Mouse (Mus musculus): Measurements from ENCODE around the gene Abhd5. TPM values are rescaled to one million over a fixed set of nuclear protein-coding genes. Genes with fewer than 3 reads are reported as not detected.

Abhd5 gene
- polyA plus RNA-seq, 1 experiment from 2014 or later = 25.9 TPM

DNA sequence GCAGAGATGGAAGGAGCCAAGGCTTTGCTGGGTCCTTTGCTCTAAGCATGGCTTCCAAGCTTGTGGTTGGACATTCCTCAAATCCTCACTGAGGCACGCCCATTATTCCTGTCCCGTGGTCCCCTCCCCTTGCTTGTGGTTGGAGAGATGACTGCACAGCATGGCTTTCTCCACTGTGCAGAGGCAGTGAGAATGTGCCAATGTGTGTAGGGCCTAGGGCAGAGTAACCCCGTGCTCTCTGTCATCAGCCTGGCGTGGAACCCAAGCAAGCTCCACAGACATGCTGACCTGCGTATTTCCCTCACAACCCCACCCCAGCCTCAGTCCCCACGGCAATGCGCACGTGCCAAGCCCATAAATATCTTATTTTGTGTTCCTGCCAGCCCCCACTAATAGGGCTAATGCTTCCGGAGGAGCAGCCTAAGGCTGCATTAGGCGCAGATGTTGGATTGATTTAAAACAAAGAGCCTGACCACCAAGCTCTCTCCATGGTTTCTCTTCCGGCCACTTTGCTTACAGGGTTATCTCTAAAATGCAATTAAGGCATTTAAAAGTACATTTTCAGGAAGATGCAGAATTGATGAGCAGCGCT lies 77.7 kb downstream of the Abhd5 start:
- 82% methylated on average over 12 of the region's 12 CpGs for WGBS
- Histone ChIP-seq H3K4me1 (ENCODE audit: control insufficient read depth, insufficient read depth, low read length) (no peaks in the 10 kb centered on the region), H3K4me3 (ENCODE audit: low read depth, low read length) (no peak overlapping the region), H3K27me3 (ENCODE audit: control insufficient read depth, insufficient read depth, low read depth, low read length) (no peaks in the 10 kb centered on the region), H3K4me2 (ENCODE audit: low read length) (no peak overlapping the region), H3K9me3 (replicated peaks; ENCODE audit: control insufficient read depth, low read length, poor library complexity, severe bottlenecking) (no peaks in the 10 kb centered on the region), H3K36me3 (ENCODE audit: control insufficient read depth, insufficient read depth, low read length) (no peaks in the 10 kb centered on the region), H3K9ac (ENCODE audit: low read depth, low read length) (no peak overlapping the region), H3K27ac (ENCODE audit: low read length) (no peak overlapping the region)
- no peak for ATAC-seq

DNA sequence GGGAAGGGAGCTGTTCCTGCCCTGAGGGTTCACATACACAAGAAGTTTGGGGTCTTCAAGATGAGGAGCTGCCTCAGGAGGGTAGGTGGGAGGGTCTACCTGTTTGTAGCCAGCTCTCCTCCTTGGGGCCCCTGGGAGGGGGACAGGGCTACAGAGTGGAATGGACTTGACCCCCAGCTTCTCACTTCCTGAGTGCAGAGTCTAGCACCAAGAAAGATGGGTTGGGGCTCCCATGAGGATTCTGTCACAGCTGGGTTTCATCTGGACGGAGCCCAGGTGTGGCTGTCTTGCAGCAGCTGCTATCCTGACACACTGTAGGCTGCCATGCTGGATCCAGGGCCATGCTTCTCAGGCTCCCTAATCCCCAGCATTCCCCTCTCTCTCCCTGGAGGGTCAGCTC lies 78.3 kb downstream of the Abhd5 start:
- no peaks in the 10 kb centered on the region for H3K9me3 ChIP-seq (replicated peaks; ENCODE audit: control insufficient read depth, low read length, poor library complexity, severe bottlenecking)
- no peaks in the 10 kb centered on the region for H3K36me3 ChIP-seq (ENCODE audit: control insufficient read depth, insufficient read depth, low read length)
- no peak overlapping the region for H3K4me3 ChIP-seq (ENCODE audit: low read depth, low read length)
- H3K27ac ChIP-seq (ENCODE audit: low read length) = no peak overlapping the region
- H3K9ac ChIP-seq (ENCODE audit: low read depth, low read length) = no peak overlapping the region
- H3K27me3 ChIP-seq (ENCODE audit: control insufficient read depth, insufficient read depth, low read depth, low read length) = no peaks in the 10 kb centered on the region
- H3K4me1 ChIP-seq (ENCODE audit: control insufficient read depth, insufficient read depth, low read length) = no peaks in the 10 kb centered on the region
- WGBS = 80% methylated on average over 1 of the region's 1 CpGs
- ATAC-seq = no peak
- H3K4me2 ChIP-seq (ENCODE audit: low read length) = no peak overlapping the region

Other genes starting within 250 kb of the Abhd5 start
- 93.0 and 95.4 TPM in 2 replicates for gene Snrk, start 234.3 kb upstream of the Abhd5 start, polyA plus RNA-seq (2015; fragmentation: Nextera tagmentation; extraction: Ambion mirVana)
- gene Ano10, start 57.2 kb upstream of the Abhd5 start, polyA plus RNA-seq (2015; fragmentation: Nextera tagmentation; extraction: Ambion mirVana) = 35.3 and 38.5 TPM in 2 replicates